Mouse (Mus musculus) cerebellum, adult 11 months (tissue): ENCODE data around the gene Plekhb2.
A peak's percentile ranks its signal among the peaks of the same experiment; 100 is the strongest.

Source experiments
- DNase-seq: peaks from one replicate; pipeline ENCODE4 v3.0.0; 2022

Plekhb2 gene

DNA sequence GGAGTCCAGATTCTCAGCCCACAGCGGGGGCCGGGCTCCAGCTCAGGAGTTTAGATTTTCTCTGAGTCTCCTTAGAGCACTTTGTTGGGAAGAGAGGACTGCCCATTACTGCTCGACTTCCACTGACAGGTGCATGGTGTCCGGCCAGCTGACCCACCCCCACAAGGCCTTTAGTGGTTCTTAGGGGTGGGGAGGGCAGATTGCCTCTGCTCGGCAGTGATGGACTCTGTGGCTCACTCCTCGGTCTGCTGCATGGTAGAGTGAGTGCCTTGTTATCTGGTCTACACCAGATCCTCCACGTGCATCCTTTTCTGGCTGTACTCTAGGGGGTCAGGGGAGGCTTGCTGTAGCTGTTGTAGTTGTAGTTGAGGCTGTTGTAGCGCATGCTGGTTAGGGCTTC, 18.6 kb downstream of the Plekhb2 start:
- DNase-seq = no peak

DNA sequence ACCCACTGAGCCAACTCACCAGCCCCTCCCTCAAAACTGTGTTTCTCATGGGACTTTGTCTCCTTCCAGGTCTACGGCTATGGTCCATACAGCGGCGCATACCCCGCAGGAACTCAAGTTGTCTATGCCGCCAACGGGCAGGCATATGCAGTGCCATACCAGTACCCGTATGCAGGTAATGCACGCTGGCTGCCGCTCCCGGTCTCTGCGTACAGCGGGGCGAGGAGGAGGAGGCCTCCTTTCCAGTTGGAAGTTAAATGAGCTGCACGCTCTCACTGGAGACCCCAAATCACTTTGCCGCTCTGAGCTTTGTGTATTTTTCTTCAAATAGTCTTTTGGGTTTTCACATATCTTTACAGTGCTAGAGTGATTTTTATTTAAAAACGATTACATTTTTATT, 19.5 kb downstream of the Plekhb2 start:
- no peak for DNase-seq

DNA sequence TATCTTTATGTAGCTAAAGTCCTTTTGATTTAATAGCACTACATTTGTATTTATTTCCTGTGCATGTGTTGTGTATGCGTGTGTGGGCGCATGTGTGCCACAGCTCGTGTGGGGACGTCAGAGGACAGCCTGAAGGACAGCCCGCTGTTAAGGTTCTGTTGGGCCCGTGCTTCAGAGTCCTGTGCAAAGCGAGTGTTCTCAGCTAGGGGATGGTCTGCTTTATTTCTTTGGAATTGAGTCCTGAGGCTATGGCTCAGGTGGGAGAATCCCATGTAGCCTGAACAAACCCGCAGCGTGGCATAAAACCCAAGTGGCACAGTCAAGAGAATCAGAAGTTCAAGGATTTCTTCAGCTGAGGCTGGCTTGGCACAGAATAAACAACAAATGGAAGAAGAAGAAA, 21.4 kb downstream of the Plekhb2 start:
- DNase-seq = no peak

DNA sequence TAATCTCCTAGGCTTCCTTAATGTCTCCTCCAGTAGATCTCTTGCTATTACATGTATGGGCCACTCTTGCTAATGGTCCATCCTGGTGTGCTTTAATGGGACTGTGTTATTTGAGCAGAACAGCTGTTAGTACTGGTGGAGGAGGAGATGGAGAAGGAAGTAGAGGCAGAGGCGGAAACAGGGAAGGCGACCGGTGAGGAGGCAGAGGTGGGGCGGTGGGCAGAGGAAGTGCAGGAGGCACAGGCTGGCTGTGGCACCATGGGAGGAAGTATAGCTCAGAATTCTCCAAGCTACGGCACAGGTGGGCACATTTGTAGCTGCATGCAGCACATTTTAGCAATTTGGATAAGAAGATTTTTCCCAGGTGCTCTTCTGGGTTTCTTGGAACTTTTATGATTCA, 23.8 kb downstream of the Plekhb2 start:
- DNase-seq = no peak

DNA sequence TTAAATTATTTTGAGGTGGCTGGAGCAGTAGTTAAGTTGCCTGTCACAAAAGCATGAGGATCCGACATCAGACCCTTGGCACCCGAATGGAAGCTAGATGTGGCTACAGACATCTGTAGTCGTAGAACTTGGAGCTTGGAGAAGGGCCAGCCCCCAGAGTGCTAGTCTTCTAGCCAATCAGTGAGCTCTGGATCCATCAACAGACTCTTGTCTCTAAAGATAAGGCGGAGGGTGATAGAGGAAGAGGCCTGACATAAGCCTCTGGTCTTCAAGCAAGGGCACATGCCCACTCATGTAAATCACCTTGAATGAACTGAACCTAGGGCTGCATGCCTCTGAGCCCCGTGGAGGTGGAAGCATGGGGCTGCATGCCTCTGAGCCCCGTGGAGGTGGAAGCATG, 29.8 kb downstream of the Plekhb2 start:
- DNase-seq = no peak

DNA sequence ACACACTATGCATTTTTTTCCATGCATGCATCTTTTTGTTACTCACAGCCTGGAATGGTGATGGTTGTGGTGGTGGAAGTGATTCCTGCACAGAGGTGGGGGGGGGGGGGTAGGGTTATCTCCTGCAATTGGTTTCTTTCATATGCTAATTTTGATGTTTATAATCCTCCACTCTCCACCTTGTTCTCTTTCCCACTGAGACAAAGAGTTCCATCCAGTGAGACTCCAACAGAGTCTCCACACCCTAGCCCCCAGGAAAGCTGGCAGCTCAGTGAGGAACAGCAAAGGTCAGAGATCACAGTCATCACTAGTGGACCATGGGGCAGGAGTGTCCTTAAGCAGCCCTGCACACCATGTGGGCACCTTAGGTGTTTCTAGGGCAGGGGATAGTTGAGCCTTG, 34.0 kb downstream of the Plekhb2 start:
- no peak for DNase-seq

DNA sequence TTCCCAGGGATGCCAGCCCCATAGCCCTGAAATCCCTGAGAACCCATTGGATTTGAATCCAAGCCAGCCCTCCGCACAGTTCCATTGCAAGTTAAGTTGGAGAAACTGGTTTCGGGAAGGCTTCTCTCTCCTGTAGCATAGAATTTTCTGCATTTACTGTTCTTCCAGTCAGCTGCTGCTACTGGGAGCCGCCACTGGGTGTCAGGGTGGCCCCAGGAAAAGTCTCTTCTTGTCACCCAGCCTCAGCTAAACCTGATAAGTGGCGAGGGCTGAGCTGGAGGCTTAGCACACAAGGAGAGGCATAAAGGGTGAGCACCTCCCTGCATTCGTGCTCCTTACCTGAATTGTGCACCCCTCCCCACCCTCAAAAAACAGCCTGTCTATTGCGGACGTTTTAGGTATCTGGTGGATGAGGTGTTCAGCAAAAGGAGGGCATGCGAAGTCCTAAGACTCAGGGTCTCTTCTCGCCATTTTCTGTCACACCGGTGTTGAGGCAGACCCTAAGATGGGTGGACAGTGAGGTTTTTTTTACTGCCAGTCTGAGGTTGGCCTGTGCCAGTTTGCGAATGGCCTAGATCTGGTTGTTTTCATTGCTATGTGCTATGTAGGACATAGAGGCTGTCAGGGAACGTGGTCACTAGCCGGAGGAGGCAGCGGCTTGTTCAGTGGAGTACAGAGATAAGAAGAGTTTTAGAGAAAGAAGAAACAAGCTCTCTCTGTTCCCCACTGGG, 41.9 kb downstream of the Plekhb2 start:
- DNase-seq = peak; percentile 26

DNA sequence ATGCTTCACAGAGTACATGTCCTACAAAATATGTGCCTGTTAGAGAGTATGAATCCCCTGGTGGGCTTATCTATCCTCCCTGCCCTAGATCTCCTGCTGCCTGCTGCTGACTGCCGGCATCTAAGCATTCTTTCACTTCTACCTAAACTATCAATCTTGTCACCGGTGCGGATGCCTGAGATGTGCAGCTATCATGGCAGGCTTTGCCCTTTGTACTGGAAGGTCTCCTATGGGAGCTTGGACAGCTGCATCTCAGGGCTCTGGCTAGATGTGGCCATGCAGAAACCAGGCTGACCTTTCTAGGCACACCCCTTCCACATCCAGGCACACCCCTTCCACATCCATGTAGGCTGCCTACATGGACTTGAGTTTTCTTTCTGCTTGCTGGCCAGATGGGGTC, 42.7 kb downstream of the Plekhb2 start:
- DNase-seq = no peak

DNA sequence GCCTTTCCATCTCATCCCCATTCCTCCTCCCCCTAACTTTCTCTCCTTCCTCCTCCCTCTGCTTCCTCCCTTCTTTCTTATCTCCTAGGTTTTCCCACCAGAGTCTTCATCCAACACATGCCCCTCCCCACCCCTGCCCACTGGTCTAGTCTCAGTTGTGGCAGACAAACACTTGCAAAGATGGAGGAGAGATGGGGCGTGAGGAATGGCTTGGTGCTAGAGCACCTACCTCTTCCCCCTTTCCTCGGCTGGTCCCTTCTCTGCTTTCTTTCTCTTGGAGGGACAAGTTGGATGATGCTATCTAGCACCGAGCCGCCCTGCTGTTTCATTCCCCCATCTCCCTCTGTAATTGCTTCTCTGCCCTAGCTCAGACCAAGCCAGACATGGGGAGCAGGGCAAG, 43.6 kb downstream of the Plekhb2 start:
- DNase-seq = no peak

DNA sequence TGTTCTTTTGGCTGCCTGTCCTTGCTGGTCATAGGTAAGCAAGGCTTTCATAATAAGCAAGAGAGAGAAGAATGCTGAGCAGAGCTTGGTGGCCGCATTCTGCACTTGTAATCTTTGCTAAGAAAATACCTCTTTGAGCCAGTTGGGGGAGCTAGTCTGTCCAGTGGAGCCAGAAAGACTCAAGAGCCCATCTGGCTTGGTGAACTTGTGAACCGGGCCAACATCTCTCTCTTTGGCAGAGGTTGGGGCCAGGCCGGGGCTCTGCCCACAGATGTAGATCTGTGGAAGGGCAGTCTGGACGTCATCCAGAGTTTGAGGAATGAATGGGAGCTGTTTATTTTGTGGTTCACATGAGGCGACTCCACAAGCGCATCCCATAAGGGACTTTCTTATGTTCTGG, 44.1 kb downstream of the Plekhb2 start:
- DNase-seq = no peak

DNA sequence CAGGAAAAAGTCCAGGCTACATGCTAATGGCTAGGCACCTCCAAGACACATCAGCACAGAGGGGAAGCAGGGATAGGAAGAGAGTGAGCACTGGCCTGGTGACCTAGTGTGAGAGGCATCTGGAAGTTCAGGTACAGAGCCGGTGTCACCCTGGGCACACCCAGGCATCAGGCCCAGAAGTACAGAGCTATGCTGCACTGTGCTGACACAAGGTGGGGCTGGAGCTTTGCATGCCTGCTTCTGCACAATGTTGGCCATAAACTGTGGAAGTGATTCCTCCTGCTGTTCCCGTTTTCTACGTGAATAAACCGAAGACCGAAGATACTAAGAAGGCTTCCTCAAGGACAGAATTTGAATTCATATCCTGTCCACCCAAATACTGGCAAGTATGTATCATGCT, 46.3 kb downstream of the Plekhb2 start:
- DNase-seq = no peak

DNA sequence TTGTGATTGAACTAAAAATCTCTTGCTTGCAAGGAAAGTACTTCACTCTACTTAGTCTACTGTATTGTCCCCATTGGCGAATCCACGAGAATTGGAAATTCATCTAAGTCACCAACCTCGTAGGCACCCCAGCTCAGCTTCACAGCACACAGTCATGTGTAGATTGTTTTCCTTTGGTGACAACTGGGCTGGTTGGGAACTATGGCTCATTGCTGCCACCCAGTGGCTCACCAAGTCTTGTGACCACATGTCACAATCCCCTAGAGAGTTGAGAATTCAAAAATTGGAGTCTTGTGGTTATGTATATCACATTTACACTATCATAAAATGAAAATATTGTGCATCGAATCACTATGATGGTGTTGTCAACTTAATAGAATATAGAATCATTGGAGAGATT, 47.1 kb downstream of the Plekhb2 start:
- peak; percentile 40 for DNase-seq

DNA sequence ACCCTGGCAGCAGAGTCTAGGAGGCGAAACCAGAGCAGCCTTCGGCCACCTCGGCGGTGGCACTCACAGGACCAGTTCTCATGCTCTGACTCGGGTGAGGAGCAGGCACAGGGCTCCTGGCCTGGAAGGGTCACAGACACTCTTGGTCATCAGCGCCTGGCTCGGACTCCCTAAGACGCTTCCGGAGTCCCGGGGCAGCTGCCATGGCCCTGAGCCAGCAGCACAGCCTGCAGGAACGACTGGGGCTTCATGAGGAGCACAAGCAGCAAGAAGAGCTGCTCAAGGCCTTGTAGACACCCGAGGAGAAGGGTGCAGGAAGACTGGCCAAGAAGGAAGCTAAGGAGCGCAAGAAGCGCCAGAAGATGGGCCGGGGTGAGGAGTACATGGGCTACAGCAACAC, 78.9 kb downstream of the Plekhb2 start:
- no peak for DNase-seq
